23 mouse cellular contexts compared by ENCODE assay signal in genomic region chr4:130881336-130881735, GRCm38 (mm10). TPM values are rescaled to one million over a fixed set of nuclear protein-coding genes. Genes with fewer than 3 reads are reported as not detected.
DNase-seq lines count a peak whose midpoint lies in the region; ATAC-seq lines count a peak whose summit lies in the region.
"Had no signal": no experiment of that assay in that cellular context is flagged by ENCODE, and none has a peak within 500 bp of the region (broad histone marks: within the 10 kb centered on the region; RNA-seq: fewer than 3 reads in every experiment).

No protein-coding gene starts in this region.

- no peak overlapping the region for H3K4me2 ChIP-seq in hindbrain, embryonic 12.5 days (replicated peaks)
- no peak overlapping the region for H3K4me2 ChIP-seq in limb, embryonic 12.5 days
- H3K4me2 ChIP-seq: embryonic facial prominence, embryonic 12.5 days; forebrain, embryonic 12.5 days had no signal

- no peaks in the 10 kb centered on the region for H3K9me3 ChIP-seq in hindbrain, embryonic 10.5 days
- H3K9me3 ChIP-seq in hindbrain, embryonic 12.5 days (replicated peaks), result no peaks in the 10 kb centered on the region
- H3K9me3 ChIP-seq in limb, embryonic 12.5 days, result no peaks in the 10 kb centered on the region
- H3K9me3 ChIP-seq in limb, embryonic 10.5 days (replicated peaks), result no peaks in the 10 kb centered on the region
- H3K9me3 ChIP-seq: embryonic facial prominence, embryonic 12.5 days; forebrain, embryonic 10.5 days; forebrain, embryonic 12.5 days; G1E had no signal

- H3K4me3 ChIP-seq in hindbrain, embryonic 10.5 days, result no peak overlapping the region
- H3K4me3 ChIP-seq in hindbrain, embryonic 12.5 days, result no peak overlapping the region
- no peak overlapping the region for H3K4me3 ChIP-seq in limb, embryonic 12.5 days (replicated peaks)
- no peak overlapping the region for H3K4me3 ChIP-seq in limb, embryonic 10.5 days
- H3K4me3 ChIP-seq: embryonic facial prominence, embryonic 12.5 days; forebrain, embryonic 10.5 days; forebrain, embryonic 12.5 days had no signal

- no peak overlapping the region for H3K9ac ChIP-seq in hindbrain, embryonic 12.5 days
- no peak overlapping the region for H3K9ac ChIP-seq in limb, embryonic 12.5 days (replicated peaks)
- H3K9ac ChIP-seq: embryonic facial prominence, embryonic 12.5 days; forebrain, embryonic 12.5 days had no signal

- ATAC-seq in hindbrain, embryonic 12.5 days (ENCODE audit: low FRiP score), result no peak
- no peak for ATAC-seq in limb, embryonic 12.5 days (ENCODE audit: insufficient number of reproducible peaks, insufficient read depth, low FRiP score, low TSS enrichment, low read depth)
- ATAC-seq: CD4-positive, CD25-positive, alpha-beta regulatory T cell, adult 4 months; forebrain, embryonic 14.5 days; forebrain, embryonic 16.5 days had no signal

- 67% methylated on average over 5 of the region's 5 CpGs for WGBS in hindbrain, embryonic 10.5 days
- WGBS in hindbrain, embryonic 12.5 days, result 62% methylated on average over 5 of the region's 5 CpGs
- WGBS in limb, embryonic 12.5 days, result 62% methylated on average over 5 of the region's 5 CpGs
- 72% methylated on average over 5 of the region's 5 CpGs for WGBS in limb, embryonic 10.5 days

- peaks cover 42% of the 10 kb centered on the region for H3K4me1 ChIP-seq in hindbrain, embryonic 10.5 days (replicated peaks)
- H3K4me1 ChIP-seq in hindbrain, embryonic 12.5 days, result peaks cover 33% of the 10 kb centered on the region
- peaks cover 53% of the 10 kb centered on the region for H3K4me1 ChIP-seq in limb, embryonic 12.5 days (replicated peaks)
- H3K4me1 ChIP-seq in limb, embryonic 10.5 days, result peaks cover 49% of the 10 kb centered on the region

- peaks cover 38% of the 10 kb centered on the region for H3K27me3 ChIP-seq in hindbrain, embryonic 10.5 days (ENCODE audit: insufficient read depth, poor library complexity, severe bottlenecking)
- H3K27me3 ChIP-seq in hindbrain, embryonic 12.5 days, result peaks cover 36% of the 10 kb centered on the region
- no peaks in the 10 kb centered on the region; the same call in 1 of the 2 replicates for H3K27me3 ChIP-seq in limb, embryonic 12.5 days
- peaks cover 36% of the 10 kb centered on the region for H3K27me3 ChIP-seq in limb, embryonic 10.5 days (ENCODE audit: low read depth, poor library complexity, severe bottlenecking)
- H3K27me3 ChIP-seq: embryonic facial prominence, embryonic 12.5 days had no signal

- no peak for DNase-seq in hindbrain, embryonic 10.5 days (ENCODE audit: low spot score)
- no peak for DNase-seq in limb, embryonic 10.5 days (ENCODE audit: low spot score)
- DNase-seq in fibroblast of lung, adult 2 months (ENCODE audit: low read depth), result peak; percentile 58
- no peak for DNase-seq in kidney, postnatal 14 days
- DNase-seq: adrenal gland, postnatal 10 days; adrenal gland, postnatal 25 days; B cell, adult 2 months; cerebellum, adult 11 months; cerebellum, adult 18-20 months; cerebellum, adult 8-10 months; cerebellum, adult 9-11 months; cerebellum, postnatal 14 days; cerebellum, postnatal 36 days; embryo, embryonic 11 days had no signal

- H3K36me3 ChIP-seq in hindbrain, embryonic 10.5 days, result no peaks in the 10 kb centered on the region
- H3K36me3 ChIP-seq in hindbrain, embryonic 12.5 days, result no peaks in the 10 kb centered on the region
- H3K36me3 ChIP-seq in limb, embryonic 12.5 days, result no peaks in the 10 kb centered on the region
- H3K36me3 ChIP-seq in limb, embryonic 10.5 days, result no peaks in the 10 kb centered on the region
- H3K36me3 ChIP-seq: embryonic facial prominence, embryonic 12.5 days; forebrain, embryonic 10.5 days; forebrain, embryonic 12.5 days; G1E had no signal

- H3K27ac ChIP-seq in hindbrain, embryonic 10.5 days, result 0 out of 2 replicates have a peak overlapping the region, but pooled peaks have one; percentile 5
- no peak overlapping the region for H3K27ac ChIP-seq in hindbrain, embryonic 12.5 days
- H3K27ac ChIP-seq in limb, embryonic 12.5 days, result 0 out of 2 replicates have a peak overlapping the region, but pooled peaks have one; percentile 17
- no peak overlapping the region for H3K27ac ChIP-seq in limb, embryonic 10.5 days
- H3K27ac ChIP-seq: embryonic facial prominence, embryonic 12.5 days; forebrain, embryonic 10.5 days; forebrain, embryonic 12.5 days had no signal

RNA-seq across cellular contexts. Expression of gene Laptm5, which starts 31.6 kb away (rescaled TPM):
- 21.3 and 25.9 TPM in 2 replicates for polyA plus RNA-seq in hindbrain, embryonic 10.5 days (2016; fragmentation: Nextera tagmentation; extraction: Ambion mirVana)
- polyA plus RNA-seq in hindbrain, embryonic 12.5 days (2016; fragmentation: Nextera tagmentation; extraction: Ambion mirVana), result 22.7 and 23.3 TPM in 2 replicates
- polyA plus RNA-seq in limb, embryonic 12.5 days (2016; fragmentation: Nextera tagmentation; extraction: Ambion mirVana), result 16.2 and 18.6 TPM in 2 replicates
- 10.5 and 15.4 TPM in 2 replicates for polyA plus RNA-seq in limb, embryonic 10.5 days (2016; fragmentation: Nextera tagmentation; extraction: Ambion mirVana)

Comparison
In these comparisons a context has a peak if more than half of its experiments do, and no peak if none do; other contexts are left out.
1. H3K27ac ChIP-seq: peak in hindbrain, embryonic 10.5 days (single experiment) and limb, embryonic 12.5 days (single experiment); none in hindbrain, embryonic 12.5 days (single experiment) and limb, embryonic 10.5 days (single experiment).